Comparison of ENCODE assay signal across 7 mouse cellular contexts in the genomic region with DNA sequence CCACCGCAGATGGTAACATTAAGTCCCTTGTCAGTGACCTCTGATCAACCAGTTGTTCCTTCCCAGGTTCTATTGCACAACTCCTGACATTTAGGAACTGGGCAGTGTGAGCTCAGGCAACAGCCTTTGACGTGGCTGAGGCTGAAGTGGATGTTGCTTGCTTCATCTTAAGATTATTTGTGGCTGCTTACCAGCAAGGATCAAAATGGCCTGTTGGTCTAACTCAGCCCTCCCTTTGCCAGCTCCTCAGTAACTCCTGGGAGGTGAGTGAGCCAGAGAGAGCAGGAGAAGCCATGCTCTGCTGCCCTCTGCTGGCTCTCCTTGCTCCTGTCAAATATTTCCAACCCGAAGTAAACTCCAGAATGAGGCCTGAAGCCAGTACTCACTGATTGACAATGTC.
DNase-seq lines count a peak whose midpoint lies in the region; ATAC-seq lines count a peak whose summit lies in the region.

No protein-coding gene starts in this region.

- H3K27ac ChIP-seq in intestine, embryonic 16.5 days (ENCODE audit: low read length) = no peak overlapping the region
- no peak overlapping the region for H3K27ac ChIP-seq in midbrain, embryonic 14.5 days (replicated peaks; ENCODE audit: low read depth, low read length)

- no peak overlapping the region for H3K9ac ChIP-seq in intestine, embryonic 16.5 days (ENCODE audit: low read depth, low read length)
- no peak overlapping the region for H3K9ac ChIP-seq in midbrain, embryonic 14.5 days (replicated peaks; ENCODE audit: low read length)

- ATAC-seq in activated CD4-positive, CD25-positive, alpha-beta regulatory T cell, adult 4 months = peak; percentile 69
- ATAC-seq in intestine, embryonic 16.5 days = peak; percentile 60
- peak; percentile 58; the same call in 1 of the 2 replicates for ATAC-seq in midbrain, embryonic 14.5 days (ENCODE audit: low FRiP score, low TSS enrichment)

- peak; percentile 80 to 86 for DNase-seq in cerebellum, postnatal 14 days
- peak; percentile 87 for DNase-seq in gastrocnemius, adult 18-20 months (ENCODE audit: low spot score)
- DNase-seq in left cerebral cortex, postnatal 25 days (ENCODE audit: low spot score in 2 of 2) = peak; percentile 69 to 73
- peak; percentile 86 for DNase-seq in midbrain, embryonic 14.5 days
- DNase-seq in spleen, adult 12 weeks (ENCODE audit: low spot score) = peak; percentile 37

- no peaks in the 10 kb centered on the region for H3K27me3 ChIP-seq in intestine, embryonic 16.5 days (replicated peaks; ENCODE audit: control insufficient read depth, insufficient read depth, low read length)
- no peaks in the 10 kb centered on the region for H3K27me3 ChIP-seq in midbrain, embryonic 14.5 days (ENCODE audit: control insufficient read depth, insufficient read depth, low read length)

- 31% methylated on average over 3 of the region's 3 CpGs for WGBS in intestine, embryonic 16.5 days
- WGBS in midbrain, embryonic 14.5 days = 35% methylated on average over 3 of the region's 3 CpGs

- intact Hi-C loops in left cerebral cortex, postnatal 25 days (cut with DNase I) = loop anchor here (1.0 to 10.0 kb wide), 2 partner anchors 222 to 745 kb away; no protein-coding TSS in a partner anchor

- no peaks in the 10 kb centered on the region for H3K9me3 ChIP-seq in intestine, embryonic 16.5 days (ENCODE audit: control insufficient read depth, low read length)
- no peaks in the 10 kb centered on the region for H3K9me3 ChIP-seq in midbrain, embryonic 14.5 days (ENCODE audit: control insufficient read depth, low read length)

- no peak overlapping the region for H3K4me2 ChIP-seq in intestine, embryonic 16.5 days (ENCODE audit: low read depth, low read length)
- H3K4me2 ChIP-seq in midbrain, embryonic 14.5 days (ENCODE audit: low read length) = no peak overlapping the region

- no peaks in the 10 kb centered on the region for H3K36me3 ChIP-seq in intestine, embryonic 16.5 days (ENCODE audit: control insufficient read depth, insufficient read depth, low read length)
- H3K36me3 ChIP-seq in midbrain, embryonic 14.5 days (ENCODE audit: control insufficient read depth, insufficient read depth, low read length) = no peaks in the 10 kb centered on the region

- no peaks in the 10 kb centered on the region for H3K4me1 ChIP-seq in intestine, embryonic 16.5 days (ENCODE audit: control insufficient read depth, insufficient read depth, low read length)
- H3K4me1 ChIP-seq in midbrain, embryonic 14.5 days (ENCODE audit: control insufficient read depth, insufficient read depth, low read length) = no peaks in the 10 kb centered on the region

- H3K4me3 ChIP-seq in intestine, embryonic 16.5 days (ENCODE audit: low read length) = no peak overlapping the region
- H3K4me3 ChIP-seq in midbrain, embryonic 14.5 days (replicated peaks; ENCODE audit: low read depth, low read length) = no peak overlapping the region

Comparison
In these comparisons a context has a peak if more than half of its experiments do, and no peak if none do; other contexts are left out.
1. DNase-seq: peak in every context shown above with its lines; median percentile 87 in gastrocnemius, adult 18-20 months; 86 in midbrain, embryonic 14.5 days; 83 in cerebellum, postnatal 14 days; 71 in left cerebral cortex, postnatal 25 days; 37 in spleen, adult 12 weeks.